Mouse (Mus musculus) mouse embryonic stem cell (cell line): ENCODE measurements around the gene Gm5930.
"Not testable (repeated sequence)": the region's sequence is repeated elsewhere in the genome, so short reads cannot be mapped to it uniquely, and the experiment has no call there.

Experiments
- in situ Hi-C, 2 experiments: fragments of 300-500 bp; cut with MboI; formaldehyde crosslinking; loops; 1 replicate in 1 of 2; 3 replicates in 1 of 2; pipeline ENCODE4 v1.14.3; 2019 to 2020; ENCODE audit warnings: low sequenced_read_pairs in 2 of 2, low pct_unique_long_range_greater_than_20kb in 1 of 2, mixed read lengths in 1 of 2; ENCODE audit not compliant: unreplicated experiment in 1 of 2

Gene Gm5930

DNA sequence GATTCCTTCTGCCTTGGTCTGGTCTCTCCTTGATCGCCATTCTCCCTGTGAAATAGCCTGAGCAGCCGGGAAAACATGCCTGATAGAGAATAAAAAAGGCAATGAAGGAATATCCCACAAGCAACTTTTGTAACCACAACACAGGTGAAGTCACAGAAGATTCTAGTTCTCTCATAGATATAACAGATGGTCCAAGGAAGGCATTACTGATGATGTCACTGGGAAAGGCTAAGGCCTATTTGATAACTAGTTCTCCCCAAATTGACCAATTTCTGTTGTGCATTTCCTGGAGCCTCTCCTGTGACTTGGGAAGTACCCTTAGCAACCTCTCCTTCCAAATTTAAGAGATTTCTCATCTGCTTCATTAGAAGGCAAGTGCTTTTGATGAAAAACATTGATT, at the start of gene Gm5930:
Gene Gm5930, minus strand, starts transcription at position 101 of the 400 bp plus-strand sequence.
- in situ Hi-C loops: not testable (repeated sequence)

DNA sequence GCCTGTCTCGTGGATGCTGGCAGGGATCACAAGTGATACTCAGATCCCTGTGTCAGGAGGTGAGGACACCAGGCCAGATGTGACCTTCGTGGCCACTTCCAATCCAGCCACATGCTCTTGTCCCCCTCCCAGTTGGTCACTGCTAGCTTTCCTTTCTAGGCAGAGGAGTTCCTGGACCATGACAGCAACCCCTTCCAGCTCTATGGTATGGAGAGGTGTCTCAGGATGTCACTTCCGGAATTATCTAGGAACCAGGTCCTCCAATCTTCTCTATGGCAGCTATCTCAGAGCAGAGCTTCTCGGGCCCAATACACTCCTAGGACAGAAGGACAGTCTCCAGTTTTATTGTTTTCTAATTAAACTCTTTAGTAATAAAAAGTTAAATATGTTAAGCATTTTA, 45.8 kb upstream of the Gm5930 start:
- in situ Hi-C loops: not testable (repeated sequence)

DNA sequence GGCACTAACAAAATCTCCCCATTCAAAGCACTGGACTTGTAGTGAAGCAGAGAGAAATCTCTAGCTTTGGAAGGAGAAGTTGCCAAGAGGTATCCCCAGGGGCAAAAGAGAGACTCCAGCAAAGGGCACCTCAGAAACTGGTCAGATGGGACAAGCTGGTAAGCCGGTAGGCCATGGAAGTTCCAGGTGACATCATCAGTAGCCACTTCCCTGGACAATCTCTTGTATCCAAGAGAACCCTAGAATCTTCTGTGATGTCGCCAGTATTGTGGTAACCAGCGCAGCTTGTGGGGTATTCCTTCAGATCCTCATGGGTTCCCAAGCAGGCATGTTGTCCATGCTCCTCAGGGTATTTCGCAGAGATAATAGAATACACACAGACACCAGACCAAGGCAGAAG, 26.7 kb upstream of the Gm5930 start, which contains the start of gene Gm8229:
Gene Gm8229, plus strand, starts transcription at position 301 of the 400 bp plus-strand sequence.
- in situ Hi-C loops: not testable (repeated sequence)

DNA sequence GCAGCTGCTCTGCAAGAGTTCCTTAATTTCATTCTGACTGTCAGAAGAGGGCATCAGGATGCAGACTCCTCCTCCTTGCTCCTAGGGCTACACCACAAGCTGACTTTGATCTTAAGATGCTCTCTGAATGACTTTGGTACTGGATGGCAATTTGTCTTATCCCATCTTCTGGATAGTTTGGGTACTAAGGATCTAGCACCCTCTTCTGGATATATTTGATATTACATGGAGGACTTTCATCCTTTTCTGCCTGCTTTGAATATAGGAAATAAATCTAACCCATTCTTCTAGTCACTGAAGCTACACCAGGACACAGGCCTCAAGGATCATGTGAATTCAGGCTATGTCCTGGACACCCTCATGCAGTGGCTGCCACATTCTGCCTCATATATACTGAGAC, 23.9 kb upstream of the Gm5930 start:
- in situ Hi-C loops: not testable (repeated sequence)

DNA sequence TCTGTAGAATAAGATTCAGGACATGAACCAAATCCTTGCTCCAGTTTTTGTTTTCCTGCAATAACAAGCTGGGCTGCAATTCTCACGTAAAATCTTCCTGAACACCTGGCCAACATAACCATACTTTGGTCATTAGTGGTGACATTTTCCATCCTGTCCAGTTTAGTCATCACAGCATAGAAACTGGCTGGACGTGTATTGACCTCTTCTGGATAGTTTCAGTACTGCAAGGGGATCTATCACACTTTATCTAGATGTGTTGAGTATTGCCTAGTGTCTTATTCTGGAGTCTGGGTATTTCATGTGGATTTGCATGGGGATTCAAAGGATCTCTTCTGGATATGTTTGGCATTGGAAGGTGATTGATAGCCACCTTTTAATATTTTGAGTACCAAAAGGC, 23.0 kb upstream of the Gm5930 start:
- in situ Hi-C loops: not testable (repeated sequence)

DNA sequence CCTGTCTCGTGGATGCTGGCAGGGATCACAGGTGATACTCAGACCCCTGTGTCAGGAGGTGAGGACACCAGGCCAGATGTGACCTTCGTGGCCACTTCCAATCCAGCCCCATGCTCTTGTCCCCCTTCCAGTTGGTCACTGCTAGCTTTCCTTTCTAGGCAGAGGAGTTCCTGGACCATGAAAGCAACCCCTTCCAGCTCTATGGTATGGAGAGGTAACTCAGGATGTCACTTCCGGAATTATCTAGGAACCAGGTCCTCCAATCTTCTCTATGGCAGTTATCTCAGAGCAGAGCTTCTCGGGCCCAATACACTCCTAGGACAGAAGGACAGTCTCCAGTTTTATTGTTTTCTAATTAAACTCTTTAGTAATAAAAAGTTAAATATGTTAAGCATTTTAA, 26.3 kb downstream of the Gm5930 start:
- in situ Hi-C loops: not testable (repeated sequence)

DNA sequence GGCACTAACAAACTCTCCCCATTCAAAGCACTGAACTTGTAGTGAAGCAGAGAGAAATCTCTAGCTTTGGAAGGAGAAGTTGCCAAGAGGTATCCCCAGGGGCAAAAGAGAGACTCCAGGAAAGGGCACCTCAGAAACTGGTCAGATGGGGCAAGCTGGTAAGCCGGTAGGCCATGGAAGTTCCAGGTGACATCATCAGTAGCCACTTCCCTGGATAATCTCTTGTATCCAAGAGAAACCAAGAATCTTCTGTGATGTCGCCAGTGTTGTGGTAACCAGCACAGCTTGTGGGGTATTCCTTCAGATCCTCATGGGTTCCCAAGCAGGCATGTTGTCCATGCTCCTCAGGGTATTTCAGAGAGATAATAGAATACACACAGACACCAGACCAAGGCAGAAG, 53.1 kb downstream of the Gm5930 start, which contains the start of gene Gm8220:
Gene Gm8220, plus strand, starts transcription at position 301 of the 400 bp plus-strand sequence.
- in situ Hi-C loops: not testable (repeated sequence)
